Mouse (Mus musculus): ENCODE measurements at regions not wholly inside any gene's neighbourhood (a gene's known extent, or its start where the extent isn't known, plus 50 kb on each side); places are given as distances from the start of the nearest gene placed in this dataset.

DNA sequence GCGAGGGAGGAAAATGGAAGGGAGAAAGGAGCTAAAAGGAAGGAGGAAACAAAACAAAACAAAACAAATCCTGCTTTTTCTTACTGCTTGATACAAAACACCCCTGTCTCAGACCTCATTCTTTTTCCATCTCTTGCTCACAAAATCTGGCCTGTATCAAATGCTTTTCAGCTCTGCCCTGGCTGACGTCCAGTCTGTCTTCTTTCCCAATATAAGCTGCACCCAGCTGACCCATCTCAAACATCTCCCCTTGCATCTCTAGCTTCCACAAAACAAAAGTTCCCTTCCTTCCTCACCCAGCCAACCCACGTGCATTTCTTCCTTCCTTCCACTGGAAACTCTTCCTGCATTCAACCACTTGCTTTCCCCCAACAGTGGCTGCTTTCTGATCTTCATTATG lies 183.1 kb upstream of the Usp25 start:
- TF ChIP-seq POLR2A (IDR thresholded peaks at IDR 0.05; ENCODE audit: borderline replicate concordance, extremely low read depth, insufficient read depth, insufficient read length, poor library complexity, severe bottlenecking) (no peak), CTCF (IDR thresholded peaks at IDR 0.05; ENCODE audit: borderline replicate concordance, extremely low read depth, insufficient read depth, insufficient read length) (no peak)

Measured in brain, embryonic 14.5 days (tissue).